Mouse (Mus musculus) liver, adult 2 months (tissue): ENCODE results near the gene Serpinf2.
"Not testable (repeated sequence)": the region's sequence is repeated elsewhere in the genome, so short reads cannot be mapped to it uniquely, and the experiment has no call there.

Source experiments
- CTCF ChIP-seq: fragments of 200-500 bp; IDR thresholded peaks from 2 replicates; pipeline ENCODE4 v1.5.1; 2011; ENCODE audit warnings: low read depth, low read length, control low read depth
- POLR2A ChIP-seq: fragments of 200-500 bp; IDR thresholded peaks from 2 replicates; pipeline ENCODE4 v1.6.1; 2011; ENCODE audit warnings: low read length, control low read depth; ENCODE audit not compliant: insufficient read depth; ENCODE audit errors: extremely low read depth

DNA sequence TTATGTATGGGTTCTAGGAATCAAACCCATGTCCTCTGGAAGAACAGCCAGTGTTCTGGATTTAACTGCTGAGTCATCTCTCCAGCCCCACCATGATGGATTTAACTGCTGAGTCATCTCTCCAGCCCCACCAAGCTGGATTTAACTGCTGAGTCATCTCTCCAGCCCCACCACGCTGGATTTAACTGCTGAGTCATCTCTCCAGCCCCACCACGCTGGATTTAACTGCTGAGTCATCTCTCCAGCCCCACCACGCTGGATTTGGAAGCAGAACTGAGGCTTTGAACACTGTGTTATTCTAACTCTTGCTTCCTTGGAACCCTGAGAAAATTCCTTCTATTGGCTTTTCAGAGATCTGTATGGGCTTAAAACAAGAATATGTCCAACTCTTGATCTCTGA lies 55.9 kb downstream of the Serpinf2 start:
- TF ChIP-seq POLR2A, CTCF: not testable (repeated sequence)
